Mouse (Mus musculus): ENCODE measurements around the gene Slc27a4.
"Not testable (repeated sequence)": the region's sequence is repeated elsewhere in the genome, so short reads cannot be mapped to it uniquely, and the experiment has no call there.

Gene Slc27a4

DNA sequence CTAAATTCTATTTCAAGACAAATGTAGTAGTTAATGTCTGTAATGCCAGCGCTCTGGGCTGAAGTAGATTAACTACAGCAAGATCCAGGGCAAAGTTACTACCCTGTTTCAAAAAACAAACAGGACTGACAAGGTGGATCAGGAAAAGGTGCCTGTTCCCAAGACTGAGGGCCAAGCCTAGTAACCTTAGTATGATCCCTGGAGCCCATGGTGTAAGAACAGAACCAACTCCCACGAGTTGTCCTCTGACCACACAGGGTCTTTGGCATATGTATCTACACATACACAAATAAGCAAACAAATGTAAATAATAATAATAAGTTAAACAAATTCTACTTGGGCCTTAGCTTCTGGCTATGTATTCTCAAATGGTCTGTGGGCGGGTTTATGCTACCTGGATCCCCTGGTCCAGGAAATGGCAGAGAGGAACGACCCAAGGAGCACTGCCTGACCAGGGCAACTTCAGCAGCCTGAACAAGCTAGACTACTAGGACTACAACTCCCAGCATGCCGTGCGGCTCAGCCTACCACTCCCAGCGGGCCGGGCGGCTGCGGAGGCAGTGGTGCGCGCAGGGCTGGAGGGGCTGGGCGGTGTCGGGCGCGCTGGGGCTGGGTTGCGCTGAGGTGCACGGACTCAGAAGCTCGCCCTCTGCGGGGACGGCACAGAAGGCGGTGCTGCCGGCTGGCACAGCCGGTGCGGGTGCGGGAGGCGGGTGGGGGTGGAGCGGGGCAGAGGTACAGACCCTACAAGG is at the start of gene Slc27a4:
Gene Slc27a4, plus strand, starts transcription at position 560 of the 752 bp plus-strand sequence.
- peak; percentile 96 to 97 for DNase-seq

DNA sequence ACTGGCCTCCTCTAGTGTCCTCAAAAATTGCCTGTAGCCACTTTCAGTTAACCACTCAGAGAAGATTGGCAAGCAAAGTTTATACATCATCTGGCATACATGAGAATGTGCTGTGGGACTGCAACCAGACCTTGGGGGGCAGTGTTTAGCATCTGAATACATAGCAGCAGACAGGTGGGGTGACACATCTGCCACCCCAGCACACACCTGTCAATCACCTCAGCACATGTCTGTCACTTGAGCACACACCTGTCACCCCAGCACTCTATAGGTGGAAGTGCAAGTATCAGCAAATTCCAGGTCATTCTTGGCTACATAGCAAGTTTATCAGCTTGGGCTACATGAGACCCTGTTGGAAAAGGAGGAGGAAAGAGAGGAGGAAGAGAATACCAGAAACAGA is 46.7 kb upstream of the Slc27a4 start:
- no peak for DNase-seq

DNA sequence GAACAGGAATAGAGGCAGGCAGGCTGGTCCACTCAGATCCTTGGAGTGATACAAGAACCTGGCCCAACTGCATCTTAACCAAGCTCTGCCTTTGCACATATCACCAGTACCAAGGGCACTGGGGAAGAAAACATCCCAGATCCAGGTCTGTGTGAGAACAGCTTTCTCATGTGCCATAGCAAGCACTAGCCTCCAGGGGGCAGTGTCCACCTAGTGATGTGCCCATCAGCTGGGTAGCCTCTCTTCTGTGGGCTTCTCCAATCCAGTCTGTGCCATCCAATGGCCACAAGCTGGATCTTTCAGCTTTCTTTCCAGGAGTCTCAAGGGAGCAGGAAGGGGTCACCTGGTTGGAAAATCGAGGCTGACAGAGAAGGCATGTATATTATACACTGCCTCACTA is 37.6 kb upstream of the Slc27a4 start:
- peak; percentile 66 to 79 for DNase-seq

DNA sequence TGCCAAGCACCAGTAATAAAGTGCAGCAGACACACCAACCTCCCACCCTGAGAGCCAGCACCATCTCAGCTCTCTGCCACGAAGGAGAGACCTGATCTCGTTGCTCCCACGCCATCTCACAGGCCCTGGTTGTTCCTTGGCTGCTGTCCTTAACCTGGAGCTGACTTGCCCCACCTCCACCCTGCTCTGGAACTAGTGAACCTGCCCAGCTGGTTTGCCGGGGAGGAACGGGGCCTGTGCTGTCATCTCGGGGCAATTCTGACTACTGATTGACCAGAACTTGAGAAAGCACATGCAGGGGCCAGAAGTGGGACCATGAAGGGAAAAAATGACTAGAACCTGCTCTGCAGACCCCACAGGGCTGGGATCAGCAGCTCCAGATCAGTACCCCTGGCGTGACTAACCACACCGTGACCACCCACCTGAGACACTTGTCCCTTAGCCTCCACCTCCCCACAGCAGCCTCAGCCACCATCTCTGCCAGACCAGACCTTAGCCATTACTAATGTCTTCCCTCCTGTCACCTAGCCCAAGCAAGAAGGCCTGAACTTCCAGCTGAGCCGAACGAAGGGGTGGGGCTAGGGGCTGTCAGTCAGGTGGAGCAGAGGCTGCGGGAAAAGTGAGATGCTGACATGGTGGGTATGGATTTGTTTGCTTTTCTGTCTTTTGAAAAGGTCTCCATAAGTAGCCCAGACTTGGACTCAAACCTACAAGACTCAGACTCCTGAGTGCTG is 34.3 kb upstream of the Slc27a4 start:
- peak; percentile 36 to 43 for DNase-seq

DNA sequence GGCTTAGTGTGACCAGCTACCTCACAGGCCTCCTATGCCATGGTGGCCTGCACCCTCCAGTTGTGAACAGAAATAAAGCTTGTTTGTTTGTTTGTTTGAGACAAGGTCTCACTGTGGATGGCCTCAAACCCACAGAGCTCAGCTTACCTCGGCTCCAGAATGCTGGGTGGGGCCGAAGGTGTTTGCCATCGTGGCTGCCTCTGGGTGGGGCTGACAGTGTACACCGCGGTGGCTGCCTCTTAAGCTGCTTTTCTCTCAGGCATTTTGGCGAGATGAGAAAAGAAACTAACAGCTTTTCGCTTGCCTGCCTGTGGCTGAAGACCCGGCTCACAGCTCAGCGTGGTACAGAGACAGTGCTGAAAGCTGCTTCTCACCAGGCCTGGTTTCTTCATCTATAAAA is 33.5 kb upstream of the Slc27a4 start:
- DNase-seq, result no peak

DNA sequence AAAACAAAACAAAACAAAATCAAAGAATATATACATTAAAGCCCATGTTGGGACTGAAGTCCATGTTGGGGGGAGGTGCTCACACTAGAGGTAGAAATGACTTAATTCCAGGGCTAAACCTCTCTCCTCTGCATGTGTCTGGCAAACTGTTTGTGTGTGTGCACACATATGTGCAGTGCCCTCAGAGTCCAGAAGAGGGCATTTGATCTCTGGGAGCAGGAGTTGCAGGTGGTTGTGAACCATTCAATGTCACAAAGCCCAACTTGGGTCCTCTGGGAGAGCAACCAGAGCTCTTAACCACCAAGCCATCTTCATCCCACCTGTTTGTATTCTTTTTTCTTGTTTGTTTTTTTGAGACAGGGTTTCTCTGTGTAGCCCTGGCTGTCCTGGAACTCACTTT is 32.3 kb upstream of the Slc27a4 start:
- DNase-seq, result no peak

DNA sequence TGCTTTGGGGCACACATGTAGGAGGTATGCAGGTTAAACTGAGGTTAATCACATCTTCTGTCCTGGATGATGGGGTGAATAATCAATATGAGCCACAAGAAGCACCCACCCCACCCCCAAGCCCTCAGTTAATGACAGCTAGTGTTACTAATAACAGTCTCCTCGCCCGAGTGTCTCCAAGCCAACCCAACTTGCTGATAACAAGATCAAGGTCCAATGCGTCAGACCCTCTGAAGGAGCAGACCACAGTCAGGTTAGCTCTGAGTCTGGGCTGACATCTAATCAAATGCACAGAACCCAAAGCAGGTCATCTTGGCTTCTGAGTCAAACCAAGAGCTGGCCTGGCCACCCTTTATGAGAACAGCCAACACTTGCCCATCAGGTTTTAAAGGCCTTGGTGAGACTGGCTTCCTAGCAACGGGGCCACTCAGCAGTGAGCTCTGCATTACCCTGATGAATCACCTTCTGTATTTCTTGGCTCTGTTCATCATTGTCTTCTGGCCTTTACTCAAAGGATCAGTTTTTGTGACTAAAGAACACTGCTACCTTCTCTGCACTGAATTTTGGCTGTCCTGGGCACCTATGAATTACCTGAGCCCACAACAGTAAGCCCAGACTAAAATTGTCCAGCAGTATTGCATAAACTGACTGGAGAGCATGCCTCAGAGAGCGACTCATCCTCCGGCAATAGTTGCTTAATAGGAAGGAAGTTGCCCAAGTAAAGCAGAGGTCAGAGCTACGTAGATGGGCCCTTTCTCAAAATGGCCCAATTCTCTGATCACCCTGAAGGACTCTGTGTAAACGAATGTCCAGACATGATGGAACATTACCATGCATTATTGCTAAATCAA is 30.6 kb upstream of the Slc27a4 start:
- DNase-seq, result no peak

DNA sequence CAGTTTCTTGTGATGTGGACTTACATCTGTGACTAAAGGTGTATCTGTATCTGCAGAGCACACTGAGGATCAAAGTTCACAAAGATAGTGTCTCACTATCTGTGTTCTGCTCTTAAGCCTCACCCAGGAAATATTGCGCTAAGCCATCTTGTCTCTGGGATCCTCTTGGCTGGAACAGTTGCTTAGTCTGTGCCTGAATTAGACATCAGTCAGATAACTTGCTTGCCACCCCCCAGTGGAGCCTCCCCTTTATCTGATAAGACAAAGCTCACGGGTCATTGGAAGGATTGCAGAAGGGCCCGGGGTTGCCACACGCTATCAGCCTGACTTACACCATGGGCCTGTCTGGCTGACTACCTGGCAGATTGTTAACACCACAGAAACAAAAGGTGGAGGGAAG is 29.1 kb upstream of the Slc27a4 start:
- no peak for DNase-seq

DNA sequence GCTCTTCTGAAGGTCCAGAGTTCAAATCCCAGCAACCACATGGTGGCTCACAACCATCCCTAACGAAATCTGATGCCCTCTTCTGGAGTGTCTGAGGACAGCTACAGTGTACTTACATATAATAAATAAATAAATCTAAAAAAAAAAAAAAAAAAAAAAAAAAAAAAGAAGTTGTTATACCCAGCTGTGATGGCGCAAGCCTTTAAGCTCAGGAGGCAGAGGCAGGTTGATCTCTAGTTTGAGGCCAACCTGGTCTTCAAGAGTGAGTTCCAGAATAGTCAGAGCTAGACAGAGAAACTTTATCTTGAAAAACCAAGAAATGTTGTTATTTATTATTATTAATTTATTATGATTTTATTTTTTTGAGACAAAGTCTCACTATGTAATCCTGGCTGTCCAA is 21.2 kb upstream of the Slc27a4 start:
- DNase-seq, result not testable (repeated sequence)

DNA sequence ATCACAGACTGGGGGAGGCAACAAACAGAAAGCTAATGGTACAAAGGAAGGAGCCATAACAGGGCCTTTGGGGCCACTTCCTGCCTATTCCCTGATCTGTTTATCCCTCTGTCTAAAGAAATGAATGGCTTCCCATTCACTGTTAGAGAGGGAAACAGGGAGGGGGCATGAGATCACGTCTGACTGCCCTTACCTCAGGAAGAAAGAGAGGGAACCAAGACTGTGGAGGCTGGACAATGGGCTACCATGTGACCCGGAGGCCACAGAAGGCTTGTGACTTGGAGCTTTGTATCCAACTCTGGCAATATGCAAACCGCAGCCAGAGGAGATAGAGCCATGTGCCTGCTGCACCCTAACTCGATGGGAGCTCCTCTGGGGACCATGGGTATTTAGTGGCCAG is 18.1 kb upstream of the Slc27a4 start:
- DNase-seq, result peak; percentile 23 to 51

DNA sequence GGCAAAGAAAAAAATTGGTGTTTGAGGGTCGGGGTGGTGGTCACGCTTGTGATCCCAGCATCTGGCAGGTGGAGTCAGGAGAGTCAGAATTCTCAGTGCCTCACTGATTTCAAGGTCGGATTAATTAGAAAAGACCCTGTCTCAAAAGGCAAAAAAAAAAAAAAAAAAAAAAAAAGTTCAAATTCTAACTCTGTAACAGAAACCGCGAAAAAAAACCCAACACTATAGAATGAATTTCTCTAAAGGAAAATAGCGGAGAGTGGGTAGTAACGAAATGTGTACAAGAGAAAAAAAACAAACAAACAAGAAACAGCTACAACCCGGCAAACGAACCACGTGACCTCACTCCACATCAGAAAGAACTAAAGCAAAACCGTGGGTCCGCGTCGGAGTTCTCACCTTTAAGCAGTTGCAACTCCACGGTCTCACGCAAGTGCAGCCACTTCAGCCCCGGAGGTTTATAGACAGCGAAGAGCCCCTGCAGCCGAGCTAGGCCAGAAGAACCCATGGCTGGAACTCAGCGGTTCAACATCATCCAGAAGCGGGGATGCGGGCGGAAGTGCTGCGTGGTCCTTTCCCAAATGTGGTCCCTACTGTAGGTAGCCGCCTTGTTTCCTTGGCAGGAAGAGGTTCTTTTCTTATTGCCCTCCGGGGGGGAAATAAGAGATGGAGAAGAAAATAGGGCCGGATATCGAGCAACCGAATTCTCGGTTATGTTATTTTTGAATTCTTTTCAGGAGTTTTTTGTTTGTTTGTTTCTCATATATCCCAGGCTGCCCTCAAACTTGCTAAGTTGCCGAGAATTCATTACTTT is 15.1 kb upstream of the Slc27a4 start, which contains the start of gene Coq4:
Gene Coq4, plus strand, starts transcription at position 390 of the 814 bp plus-strand sequence.
- peak; percentile 91 to 92 for DNase-seq

DNA sequence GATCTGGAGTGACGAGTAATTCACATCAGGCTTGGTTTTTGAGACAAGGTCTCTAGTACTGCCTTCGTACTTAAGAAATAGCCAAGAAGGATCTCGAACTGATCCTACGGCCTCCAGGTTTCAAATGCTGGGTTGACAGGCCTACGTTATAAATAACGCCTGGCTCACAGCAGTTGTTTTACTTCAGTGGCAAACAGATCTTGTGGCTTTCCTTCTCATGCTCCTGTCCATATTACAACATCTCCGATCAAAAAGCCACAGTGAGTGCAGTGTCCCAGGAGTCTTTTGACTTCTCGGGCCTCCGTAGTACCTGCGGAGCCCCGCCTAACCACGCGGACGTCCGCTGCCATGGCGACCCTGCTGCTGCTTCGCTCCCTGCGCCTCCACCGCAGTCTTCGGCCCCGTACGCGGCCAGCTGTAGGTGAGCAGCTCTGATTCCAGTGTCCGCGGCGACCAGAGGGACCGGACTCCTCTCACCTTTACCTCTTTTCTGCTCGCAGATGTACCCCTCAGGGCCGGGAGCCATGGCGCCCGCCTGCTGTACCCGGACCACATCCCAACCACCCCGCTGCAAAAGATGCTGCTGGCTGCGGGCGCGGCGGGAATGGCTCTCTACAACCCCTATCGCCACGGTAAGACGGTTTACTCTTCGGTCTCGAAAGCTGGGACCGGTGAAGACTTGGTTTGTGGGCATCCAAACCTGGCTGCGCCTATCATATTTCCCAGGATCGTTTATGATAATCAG is 14.3 kb upstream of the Slc27a4 start, which contains the start of gene Trub2:
Gene Trub2, minus strand, starts transcription at position 566 of the 745 bp plus-strand sequence.
- peak; percentile 86 to 89 for DNase-seq

DNA sequence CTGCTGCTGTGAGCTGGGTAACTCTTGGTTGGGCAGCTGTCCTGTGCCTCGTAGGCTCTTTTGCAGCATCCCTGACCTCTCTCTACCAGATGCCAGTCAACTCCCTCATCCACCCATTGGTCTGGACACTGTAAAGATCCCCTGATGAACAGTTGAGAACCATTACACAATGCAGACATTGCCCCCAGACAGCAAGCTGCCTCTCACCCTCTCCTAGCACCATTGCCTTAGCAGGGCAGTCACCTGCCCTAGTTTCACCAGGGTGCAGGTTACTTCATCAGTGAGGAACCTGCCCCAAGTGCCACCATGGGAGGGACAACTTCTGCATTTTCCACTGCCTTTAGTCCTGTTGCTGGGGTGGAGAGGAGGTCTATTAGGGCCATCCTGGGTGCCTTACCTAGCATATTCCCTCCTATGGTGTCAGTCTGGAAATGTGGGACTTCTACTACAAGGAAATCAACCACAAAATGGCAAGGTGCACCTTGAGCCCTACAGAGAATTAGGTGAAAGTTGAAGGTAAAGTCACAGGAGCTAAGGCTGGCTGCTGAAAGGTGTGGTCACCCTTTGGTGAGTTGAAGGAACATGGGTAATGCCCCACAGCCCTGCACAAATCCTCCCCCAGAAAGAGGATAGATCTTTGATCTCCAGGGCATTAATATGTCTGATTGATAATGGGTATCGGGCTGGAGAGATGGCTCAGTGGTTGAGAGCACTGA is 9.5 kb upstream of the Slc27a4 start:
- DNase-seq, result peak in 1 of 2 experiments; percentile 25

DNA sequence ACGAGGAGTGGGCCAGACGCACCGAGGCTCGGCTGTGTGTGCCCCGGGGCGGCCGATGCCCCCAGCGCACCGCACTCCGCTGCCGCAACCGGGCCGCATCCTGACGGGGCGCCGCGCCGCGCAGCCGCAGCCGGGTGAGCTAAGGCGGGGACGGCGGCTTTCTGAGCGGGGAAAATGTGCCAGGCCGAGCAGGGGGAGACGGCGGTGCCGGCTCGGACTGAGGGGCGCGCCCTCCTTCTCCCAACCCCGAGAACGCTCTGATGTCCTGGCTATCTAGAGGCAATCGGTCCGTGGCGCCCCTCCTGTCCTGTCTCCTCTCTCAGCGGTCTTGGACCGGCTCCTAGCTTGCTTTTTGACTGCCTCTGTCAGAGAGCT is 380 bp downstream of the Slc27a4 start:
- no peak for DNase-seq

DNA sequence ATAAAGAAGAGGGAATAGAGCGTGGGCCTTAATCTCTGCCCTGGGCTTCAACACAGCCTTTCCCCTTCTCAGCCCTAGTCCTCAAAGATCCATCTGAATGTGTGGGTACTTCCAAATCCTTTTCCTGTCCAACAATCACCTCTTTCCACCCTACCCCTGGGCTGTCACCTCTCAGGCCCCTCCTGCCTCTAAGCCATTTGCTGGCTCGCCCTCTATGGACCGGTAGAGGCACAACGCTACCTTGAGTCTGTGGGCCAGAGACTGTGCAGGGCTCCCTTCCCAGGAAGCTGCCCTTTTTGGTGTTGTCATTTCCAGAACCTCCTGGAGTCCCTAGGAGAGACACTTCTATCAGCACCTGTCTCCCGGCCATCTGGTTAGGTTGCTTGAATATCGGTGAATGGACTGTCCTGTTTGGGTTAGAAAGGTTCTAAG is 982 bp downstream of the Slc27a4 start:
- DNase-seq, result peak in 1 of 2 experiments; percentile 52

DNA sequence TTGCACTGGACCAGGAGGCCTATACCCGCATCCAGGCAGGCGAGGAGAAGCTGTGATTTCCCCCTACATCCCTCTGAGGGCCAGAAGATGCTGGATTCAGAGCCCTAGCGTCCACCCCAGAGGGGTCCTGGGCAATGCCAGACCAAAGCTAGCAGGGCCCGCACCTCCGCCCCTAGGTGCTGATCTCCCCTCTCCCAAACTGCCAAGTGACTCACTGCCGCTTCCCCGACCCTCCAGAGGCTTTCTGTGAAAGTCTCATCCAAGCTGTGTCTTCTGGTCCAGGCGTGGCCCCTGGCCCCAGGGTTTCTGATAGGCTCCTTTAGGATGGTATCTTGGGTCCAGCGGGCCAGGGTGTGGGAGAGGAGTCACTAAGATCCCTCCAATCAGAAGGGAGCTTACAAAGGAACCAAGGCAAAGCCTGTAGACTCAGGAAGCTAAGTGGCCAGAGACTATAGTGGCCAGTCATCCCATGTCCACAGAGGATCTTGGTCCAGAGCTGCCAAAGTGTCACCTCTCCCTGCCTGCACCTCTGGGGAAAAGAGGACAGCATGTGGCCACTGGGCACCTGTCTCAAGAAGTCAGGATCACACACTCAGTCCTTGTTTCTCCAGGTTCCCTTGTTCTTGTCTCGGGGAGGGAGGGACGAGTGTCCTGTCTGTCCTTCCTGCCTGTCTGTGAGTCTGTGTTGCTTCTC is 13.4 kb downstream of the Slc27a4 start:
- peak in 1 of 2 experiments; percentile 17 for DNase-seq

DNA sequence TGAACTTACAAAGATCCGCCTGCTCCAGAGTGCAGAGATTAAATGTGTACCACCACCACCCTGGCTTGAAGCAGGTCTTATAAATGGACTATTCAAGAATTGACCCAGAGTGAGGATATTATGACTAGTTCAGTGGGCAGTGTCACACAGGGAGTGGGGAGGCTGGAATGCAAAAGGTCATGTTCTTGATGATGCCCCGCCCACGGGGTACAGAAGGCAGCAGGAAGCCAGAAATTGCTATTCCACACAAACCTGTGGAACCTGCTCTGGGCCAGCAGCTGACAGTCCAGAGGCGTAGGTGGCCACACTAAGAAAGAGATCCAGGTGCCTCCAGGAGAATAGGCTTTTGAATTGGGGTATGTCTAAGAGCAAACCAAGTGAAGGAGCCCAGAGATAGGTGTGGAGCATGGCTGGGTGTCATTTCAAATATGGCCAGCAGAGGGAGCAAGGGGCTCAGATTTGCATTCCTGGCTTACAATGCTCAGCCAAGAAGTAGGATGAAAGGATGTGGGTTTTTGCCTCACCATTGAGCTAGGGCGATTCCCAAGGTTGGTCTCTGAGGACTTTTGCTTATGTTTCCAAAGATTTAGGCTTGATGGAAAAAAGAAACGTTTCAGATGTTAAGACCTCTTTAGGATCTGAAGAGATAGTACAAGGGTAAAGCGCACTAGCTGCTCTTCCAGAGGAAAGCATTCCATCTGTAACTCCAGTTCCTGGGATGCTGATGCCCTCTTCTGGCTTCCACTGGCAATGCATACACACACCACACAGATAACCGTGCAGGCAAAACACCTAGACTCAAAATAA is 15.2 kb downstream of the Slc27a4 start:
- DNase-seq, result peak; percentile 79 to 89

DNA sequence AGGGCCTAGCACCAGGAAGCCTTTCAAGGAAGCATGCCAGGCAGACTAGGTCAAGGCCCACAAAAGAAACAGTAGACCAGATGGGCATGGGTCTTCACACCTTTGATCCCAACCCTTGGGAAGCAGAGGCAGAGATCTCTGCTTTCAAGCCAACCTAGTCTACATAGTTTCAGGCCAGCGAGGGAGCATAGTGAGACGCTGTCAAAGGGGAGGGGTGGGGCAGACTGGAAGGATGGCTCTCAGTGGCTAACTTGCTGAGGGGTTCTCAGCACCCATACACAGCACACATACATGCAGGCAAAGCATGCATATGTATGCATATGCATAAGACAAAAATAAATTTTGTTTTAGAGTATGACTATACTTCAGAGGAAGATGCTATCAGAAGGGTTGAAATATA is 16.9 kb downstream of the Slc27a4 start:
- DNase-seq, result no peak
